8 mouse cellular contexts compared by ENCODE assay signal in the genomic region with DNA sequence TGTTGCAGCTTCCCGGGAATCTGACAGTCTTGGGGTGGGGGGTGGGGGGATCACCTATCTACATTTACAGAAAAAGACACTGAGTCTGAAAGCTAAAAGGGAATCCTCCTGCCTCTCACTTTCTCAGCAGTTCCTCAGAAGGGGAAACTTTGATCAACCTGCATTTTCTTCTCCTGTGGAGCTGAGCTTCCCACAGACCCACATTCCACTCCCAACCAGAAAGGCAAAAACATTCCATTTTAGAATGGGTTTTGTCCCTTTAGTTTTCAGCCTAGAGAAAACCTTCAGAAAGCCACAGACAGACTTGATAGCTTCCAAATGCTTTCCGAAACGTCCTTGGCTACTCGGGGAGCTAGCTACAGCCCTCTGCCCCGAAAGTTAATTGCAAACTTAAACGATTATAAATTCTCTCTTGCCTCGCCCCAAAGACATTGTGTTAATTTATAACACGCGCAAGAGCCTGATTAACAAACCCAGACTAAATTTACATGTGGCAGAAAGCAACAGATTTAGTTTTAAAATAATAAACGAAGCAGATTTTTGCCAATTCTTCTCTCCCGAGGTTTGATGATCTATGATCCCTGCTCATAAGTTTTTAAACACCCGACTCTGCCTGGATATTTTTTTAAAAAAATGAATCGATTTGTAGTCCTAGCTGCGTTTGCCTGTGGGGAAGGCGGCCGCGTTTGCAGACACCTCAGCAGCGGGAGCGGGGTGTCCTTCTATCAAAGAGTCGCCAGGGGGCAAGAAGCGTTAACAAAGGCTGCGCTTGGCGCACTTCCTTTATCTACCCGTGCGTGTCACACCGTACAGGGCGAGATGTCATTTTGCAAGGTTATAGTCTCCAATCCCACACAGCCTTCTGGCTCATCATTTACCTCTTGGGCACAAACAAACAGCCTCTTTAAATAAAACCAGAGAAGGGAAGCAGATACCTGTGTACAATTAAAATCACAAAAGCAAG. TPM values are rescaled to one million over a fixed set of nuclear protein-coding genes. Genes with fewer than 3 reads are reported as not detected.
DNase-seq lines count a peak whose midpoint lies in the region; ATAC-seq and TF ChIP-seq lines count a peak whose summit lies in the region.

No protein-coding gene starts in this region.

- peak; percentile 31 for DNase-seq in layer of hippocampus, adult 11-12 months (ENCODE audit: low spot score)
- no peak for DNase-seq in layer of hippocampus, adult 9-10 months (ENCODE audit: low spot score)
- peak; percentile 95 for DNase-seq in cerebellum, adult 9-10 months
- peak; percentile 36 for DNase-seq in gastrocnemius, adult 18-20 months (ENCODE audit: low spot score)
- peak; percentile 91 for DNase-seq in hindbrain, postnatal 0 days (ENCODE audit: low spot score)
- peak; percentile 74 for DNase-seq in limb, embryonic 11.5 days (ENCODE audit: low spot score)

- H3K36me3 ChIP-seq in hindbrain, postnatal 0 days (ENCODE audit: insufficient read depth, low read length): no peaks in the 10 kb centered on the region
- no peaks in the 10 kb centered on the region for H3K36me3 ChIP-seq in limb, embryonic 11.5 days (ENCODE audit: control insufficient read depth, insufficient read depth, low read length)
- H3K36me3 ChIP-seq in midbrain, embryonic 16.5 days (ENCODE audit: control insufficient read depth, insufficient read depth, low read length): no peaks in the 10 kb centered on the region
- H3K36me3 ChIP-seq in stomach, embryonic 14.5 days (ENCODE audit: control insufficient read depth, insufficient read depth, low read length): no peaks in the 10 kb centered on the region

- peak; percentile 89 for ATAC-seq in hindbrain, postnatal 0 days
- no peak for ATAC-seq in limb, embryonic 11.5 days (ENCODE audit: insufficient number of reproducible peaks, low FRiP score, low TSS enrichment, low read depth)
- peak; percentile 81 for ATAC-seq in midbrain, embryonic 16.5 days
- ATAC-seq in stomach, embryonic 14.5 days (ENCODE audit: insufficient number of reproducible peaks, insufficient read depth, low FRiP score, low read depth): peak; percentile 72

- TF ChIP-seq CTCF in hindbrain, postnatal 0 days (IDR thresholded peaks at IDR 0.05; ENCODE audit: low read depth): peak; percentile 74

- no peak overlapping the region for H3K9ac ChIP-seq in hindbrain, postnatal 0 days (replicated peaks; ENCODE audit: low read length)
- no peak overlapping the region for H3K9ac ChIP-seq in limb, embryonic 11.5 days (ENCODE audit: low read length)
- peak overlapping the region; percentile 50; the same call in 1 of the 2 replicates for H3K9ac ChIP-seq in midbrain, embryonic 16.5 days (ENCODE audit: low read depth, low read length)
- H3K9ac ChIP-seq in stomach, embryonic 14.5 days (replicated peaks; ENCODE audit: low read depth, low read length): no peak overlapping the region

- 2% methylated on average over 27 of the region's 27 CpGs for WGBS in hindbrain, postnatal 0 days
- under 1% methylated on average over 27 of the region's 27 CpGs for WGBS in limb, embryonic 11.5 days
- 1% methylated on average over 27 of the region's 27 CpGs for WGBS in midbrain, embryonic 16.5 days
- 1% methylated on average over 27 of the region's 27 CpGs for WGBS in stomach, embryonic 14.5 days

- peak overlapping the region; percentile 35 for H3K4me2 ChIP-seq in hindbrain, postnatal 0 days (ENCODE audit: low read depth, low read length)
- no peak overlapping the region for H3K4me2 ChIP-seq in limb, embryonic 11.5 days (ENCODE audit: low read depth, severe bottlenecking)
- H3K4me2 ChIP-seq in midbrain, embryonic 16.5 days (ENCODE audit: low read length): peak overlapping the region; percentile 43
- H3K4me2 ChIP-seq in stomach, embryonic 14.5 days (replicated peaks; ENCODE audit: low read depth, low read length): no peak overlapping the region

- no peaks in the 10 kb centered on the region for H3K9me3 ChIP-seq in hindbrain, postnatal 0 days (ENCODE audit: low read length)
- no peaks in the 10 kb centered on the region for H3K9me3 ChIP-seq in limb, embryonic 11.5 days (ENCODE audit: control insufficient read depth, low read length)
- no peaks in the 10 kb centered on the region for H3K9me3 ChIP-seq in midbrain, embryonic 16.5 days (replicated peaks; ENCODE audit: control insufficient read depth, low read length, poor library complexity, severe bottlenecking)
- no peaks in the 10 kb centered on the region for H3K9me3 ChIP-seq in stomach, embryonic 14.5 days (ENCODE audit: control insufficient read depth, low read depth, low read length)

- H3K27me3 ChIP-seq in hindbrain, postnatal 0 days (ENCODE audit: insufficient read depth, low read length): peaks cover 46% of the 10 kb centered on the region
- H3K27me3 ChIP-seq in limb, embryonic 11.5 days (ENCODE audit: control insufficient read depth, insufficient read depth, low read length): peaks cover 86% of the 10 kb centered on the region
- H3K27me3 ChIP-seq in midbrain, embryonic 16.5 days (ENCODE audit: control insufficient read depth, insufficient read depth, low read depth, low read length): peaks cover 55% of the 10 kb centered on the region
- H3K27me3 ChIP-seq in stomach, embryonic 14.5 days (ENCODE audit: control insufficient read depth, insufficient read depth, low read length): peaks cover 71% of the 10 kb centered on the region

- peak overlapping the region; percentile 54; the same call in 1 of the 2 replicates for H3K27ac ChIP-seq in hindbrain, postnatal 0 days
- H3K27ac ChIP-seq in limb, embryonic 11.5 days (replicated peaks; ENCODE audit: low read depth, low read length): no peak overlapping the region
- peak overlapping the region; percentile 79 for H3K27ac ChIP-seq in midbrain, embryonic 16.5 days (ENCODE audit: low read length)
- no peak overlapping the region for H3K27ac ChIP-seq in stomach, embryonic 14.5 days (ENCODE audit: low read length)

- peak overlapping the region; percentile 17 for H3K4me3 ChIP-seq in hindbrain, postnatal 0 days (ENCODE audit: low read length)
- H3K4me3 ChIP-seq in limb, embryonic 11.5 days (ENCODE audit: low read depth, low read length): no peak overlapping the region
- H3K4me3 ChIP-seq in midbrain, embryonic 16.5 days (ENCODE audit: low read depth, low read length): peak overlapping the region; percentile 19
- no peak overlapping the region for H3K4me3 ChIP-seq in stomach, embryonic 14.5 days (ENCODE audit: low read depth, low read length)

- H3K4me1 ChIP-seq in hindbrain, postnatal 0 days (ENCODE audit: insufficient read depth, low read length): no peaks in the 10 kb centered on the region
- peaks cover 4% of the 10 kb centered on the region; the same call in 1 of the 2 replicates for H3K4me1 ChIP-seq in limb, embryonic 11.5 days (ENCODE audit: control insufficient read depth, insufficient read depth, low read length)
- peaks cover 19% of the 10 kb centered on the region for H3K4me1 ChIP-seq in midbrain, embryonic 16.5 days (ENCODE audit: control insufficient read depth, insufficient read depth, low read length)
- H3K4me1 ChIP-seq in stomach, embryonic 14.5 days (ENCODE audit: control insufficient read depth, insufficient read depth, low read length): 0 out of 2 replicates have a peak, but pooled peaks cover 3% of the 10 kb centered on the region

RNA-seq across cellular contexts. Expression of a gene that starts 42.7 kb away (rescaled TPM):
- under 1 TPM; 0.21 to 0.23 TPM for total RNA-seq in gastrocnemius, adult 18-20 months (2021)
- total RNA-seq in hindbrain, postnatal 0 days (2014; rRNA removed): 33.8 and 35.1 TPM in 2 replicates
- polyA plus RNA-seq in hindbrain, postnatal 0 days (2015; fragmentation: Nextera tagmentation; extraction: Ambion mirVana): 0.98 and 1.1 TPM in 2 replicates
- not detected in 2 replicates for polyA plus RNA-seq in limb, embryonic 11.5 days (2014; fragmentation: Nextera tagmentation; extraction: Ambion mirVana)
- 0.55 and 0.72 TPM in 2 replicates for polyA plus RNA-seq in midbrain, embryonic 16.5 days (2015; fragmentation: Nextera tagmentation; extraction: Ambion mirVana)
- polyA plus RNA-seq in stomach, embryonic 14.5 days (2014; fragmentation: Nextera tagmentation; extraction: Ambion mirVana): not detected in 2 replicates

RNA-seq across cellular contexts. Expression of a gene that starts 51.6 kb away (rescaled TPM):
- 10 to 100 TPM in 1 of 2 experiments, 1 to 10 TPM in 1; 8.4 to 11.4 TPM for total RNA-seq in gastrocnemius, adult 18-20 months (2021)
- total RNA-seq in hindbrain, postnatal 0 days (2014; rRNA removed): 159 and 183 TPM in 2 replicates
- 100.0 and 102 TPM in 2 replicates for polyA plus RNA-seq in hindbrain, postnatal 0 days (2015; fragmentation: Nextera tagmentation; extraction: Ambion mirVana)
- 78.8 and 80.8 TPM in 2 replicates for polyA plus RNA-seq in limb, embryonic 11.5 days (2014; fragmentation: Nextera tagmentation; extraction: Ambion mirVana)
- polyA plus RNA-seq in midbrain, embryonic 16.5 days (2015; fragmentation: Nextera tagmentation; extraction: Ambion mirVana): 83.3 and 94.0 TPM in 2 replicates
- polyA plus RNA-seq in stomach, embryonic 14.5 days (2014; fragmentation: Nextera tagmentation; extraction: Ambion mirVana): 69.4 and 92.6 TPM in 2 replicates

Comparison
In these comparisons a context has a peak if more than half of its experiments do, and no peak if none do; other contexts are left out.
1. H3K27ac ChIP-seq: peak in hindbrain, postnatal 0 days (single experiment) and midbrain, embryonic 16.5 days (single experiment); none in limb, embryonic 11.5 days (single experiment) and stomach, embryonic 14.5 days (single experiment).
2. H3K4me2 ChIP-seq: peak in hindbrain, postnatal 0 days (single experiment) and midbrain, embryonic 16.5 days (single experiment); none in limb, embryonic 11.5 days (single experiment) and stomach, embryonic 14.5 days (single experiment).
3. H3K4me3 ChIP-seq: peak in hindbrain, postnatal 0 days (single experiment) and midbrain, embryonic 16.5 days (single experiment); none in limb, embryonic 11.5 days (single experiment) and stomach, embryonic 14.5 days (single experiment).